Mouse (Mus musculus): ENCODE data around the gene BC048403. TPM values are rescaled to one million over a fixed set of nuclear protein-coding genes. Genes with fewer than 3 reads are reported as not detected.
A peak's percentile ranks its signal among the peaks of the same experiment; 100 is the strongest.

The BC048403 gene
- polyA plus RNA-seq, 1 experiment from 2014 or later, result 3.9 TPM

GRCm38 (mm10) chr10:121796027-121796802 is 56.5 kb downstream of the BC048403 start:
- Histone ChIP-seq H3K4me3 (no peak overlapping the region), H3K36me3 (peaks cover 11% of the 10 kb centered on the region; the same call in 1 of the 2 replicates), H3K27me3 (ENCODE audit: insufficient read depth, poor library complexity, severe bottlenecking) (no peaks in the 10 kb centered on the region), H3K27ac (no peak overlapping the region), H3K4me1 (no peaks in the 10 kb centered on the region), H3K9me3 (no peaks in the 10 kb centered on the region)
- peak; percentile 67 for DNase-seq (ENCODE audit: low spot score)
- WGBS, result 79% methylated on average over 8 of the region's 8 CpGs

DNA sequence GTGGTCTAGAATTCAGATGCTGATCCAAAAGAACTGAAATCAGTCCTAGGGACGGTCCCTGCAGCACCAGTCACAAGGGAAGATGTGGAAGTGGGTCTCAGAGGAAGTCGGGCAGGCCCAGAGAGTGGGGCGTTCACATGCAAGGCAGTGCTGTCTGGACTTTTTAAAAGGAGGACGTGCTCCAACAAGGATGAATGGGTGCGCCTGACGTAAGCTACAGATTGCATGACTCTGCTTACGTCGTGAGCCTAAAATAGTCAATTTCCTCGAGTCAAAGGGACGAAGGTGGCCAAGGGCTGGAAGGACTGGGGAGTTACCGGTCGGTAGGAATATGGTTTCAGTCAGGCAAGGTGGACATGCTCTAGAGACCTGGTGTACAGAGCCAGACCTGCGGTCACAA is 60.3 kb downstream of the BC048403 start:
- no peaks in the 10 kb centered on the region for H3K9me3 ChIP-seq
- H3K27ac ChIP-seq, result no peak overlapping the region
- no peak overlapping the region for H3K4me3 ChIP-seq
- H3K36me3 ChIP-seq, result 0 out of 2 replicates have a peak, but pooled peaks cover 9% of the 10 kb centered on the region
- 87% methylated on average over 13 of the region's 13 CpGs for WGBS
- DNase-seq (ENCODE audit: low spot score), result peak; percentile 73
- no peaks in the 10 kb centered on the region for H3K27me3 ChIP-seq (ENCODE audit: insufficient read depth, poor library complexity, severe bottlenecking)
- no peaks in the 10 kb centered on the region for H3K4me1 ChIP-seq

Other genes starting within 250 kb of the BC048403 start
- 28.1 and 31.4 TPM in 2 replicates for gene Tbk1, start 153.2 kb upstream of the BC048403 start, polyA plus RNA-seq (2016; fragmentation: Nextera tagmentation; extraction: Ambion mirVana)
- 44.8 and 48.8 TPM in 2 replicates for gene Xpot, start 113.6 kb upstream of the BC048403 start, polyA plus RNA-seq (2016; fragmentation: Nextera tagmentation; extraction: Ambion mirVana)
- gene D930020B18Rik, start 98.3 kb upstream of the BC048403 start, polyA plus RNA-seq (2016; fragmentation: Nextera tagmentation; extraction: Ambion mirVana), result 0.11 TPM in 1 of 2 replicates, not detected in the other